Mouse (Mus musculus) T-helper 2 cell (primary cell): ENCODE measurements at regions not wholly inside any gene's neighbourhood (a gene's known extent, or its start where the extent isn't known, plus 50 kb on each side); places are given as distances from the start of the nearest gene placed in this dataset.

ENCODE experiments used
- in situ Hi-C: fragments of 300-600 bp; cut with MboI, MseI; formaldehyde crosslinking; loops from one replicate; pipeline ENCODE4 v1.15.1; 2025; ENCODE audit warnings: high pct_unique_total_duplicates

- in situ Hi-C loops = no loop called here
Measured at GRCm38 (mm10) chr2:170258367-170258766, 110.5 kb upstream of the Zfp217 start.

GRCm38 (mm10) chr2:170257671-170258235, 109.8 kb upstream of the Zfp217 start:
- in situ Hi-C loops = no loop called here

- in situ Hi-C loops = no loop called here
Measured at GRCm38 (mm10) chr2:170255997-170256396, 108.1 kb upstream of the Zfp217 start.

GRCm38 (mm10) chr2:170255533-170255932, 107.6 kb upstream of the Zfp217 start:
- in situ Hi-C loops = no loop called here

GRCm38 (mm10) chr2:170253681-170254440, 106.0 kb upstream of the Zfp217 start:
- in situ Hi-C loops = no loop called here

GRCm38 (mm10) chr2:170252255-170253034, 104.5 kb upstream of the Zfp217 start:
- in situ Hi-C loops = no loop called here

GRCm38 (mm10) chr2:170250680-170251079, 102.8 kb upstream of the Zfp217 start:
- in situ Hi-C loops = no loop called here

GRCm38 (mm10) chr2:170247702-170248445, 100.0 kb upstream of the Zfp217 start:
- in situ Hi-C loops = no loop called here

- in situ Hi-C loops = no loop called here
Measured at GRCm38 (mm10) chr2:170245637-170246341, 97.9 kb upstream of the Zfp217 start.

GRCm38 (mm10) chr2:170244108-170244507, 96.2 kb upstream of the Zfp217 start:
- in situ Hi-C loops = no loop called here

- in situ Hi-C loops = no loop called here
Measured at GRCm38 (mm10) chr2:170237959-170238358, 90.1 kb upstream of the Zfp217 start.

GRCm38 (mm10) chr2:170233426-170233825, 85.5 kb upstream of the Zfp217 start:
- in situ Hi-C loops = no loop called here

- in situ Hi-C loops = no loop called here
Measured at GRCm38 (mm10) chr2:170229461-170230080, 81.7 kb upstream of the Zfp217 start.

- in situ Hi-C loops = no loop called here
Measured at GRCm38 (mm10) chr2:170228318-170228994, 80.6 kb upstream of the Zfp217 start.

GRCm38 (mm10) chr2:170223872-170224271, 76.0 kb upstream of the Zfp217 start:
- in situ Hi-C loops = no loop called here

GRCm38 (mm10) chr2:170222819-170223218, 74.9 kb upstream of the Zfp217 start:
- in situ Hi-C loops = no loop called here

GRCm38 (mm10) chr2:170221994-170222535, 74.2 kb upstream of the Zfp217 start:
- in situ Hi-C loops = no loop called here

- in situ Hi-C loops = no loop called here
Measured at GRCm38 (mm10) chr2:170220871-170221369, 73.0 kb upstream of the Zfp217 start.

- in situ Hi-C loops = no loop called here
Measured at GRCm38 (mm10) chr2:170220443-170220842, 72.5 kb upstream of the Zfp217 start.
